Mouse (Mus musculus) olfactory bulb, adult 2 months (tissue): ENCODE measurements around the gene Prkar2a.
"Not testable (repeated sequence)": the region's sequence is repeated elsewhere in the genome, so short reads cannot be mapped to it uniquely, and the experiment has no call there.

Experiments used
- CTCF ChIP-seq: fragments of 200-500 bp; IDR thresholded peaks from 2 replicates; pipeline ENCODE4 v1.5.1; 2012; ENCODE audit warnings: low read depth, mild to moderate bottlenecking, low read length, moderate library complexity; ENCODE audit not compliant: insufficient read depth
- POLR2A ChIP-seq: fragments of 200-500 bp; IDR thresholded peaks from 2 replicates; pipeline ENCODE4 v1.6.1; 2012; ENCODE audit warnings: mild to moderate bottlenecking, low read depth, low read length, moderate library complexity; ENCODE audit not compliant: insufficient read depth

DNA sequence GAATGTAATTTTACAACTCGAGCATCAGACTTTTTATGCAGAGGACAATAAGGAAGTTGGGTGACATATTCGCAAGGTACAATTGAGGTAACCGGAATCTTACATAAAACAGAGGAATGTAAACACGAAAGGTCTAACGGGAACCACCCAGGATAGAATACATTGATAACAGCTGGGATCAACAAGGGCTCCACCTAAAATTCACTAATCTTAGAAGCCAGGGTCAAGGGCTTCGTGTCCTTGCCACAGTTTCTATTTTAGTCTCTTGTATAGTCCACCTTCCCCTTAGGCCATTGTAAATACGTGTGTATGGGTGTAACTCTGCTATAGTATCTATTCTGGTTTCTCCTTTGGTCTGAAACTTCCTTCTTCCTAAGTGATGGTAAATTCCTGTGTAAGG lies 33.2 kb upstream of the Prkar2a start:
- not testable (repeated sequence) for TF ChIP-seq CTCF, POLR2A
